Comparison of ENCODE assay signal across 30 mouse cellular contexts in the genomic region with DNA sequence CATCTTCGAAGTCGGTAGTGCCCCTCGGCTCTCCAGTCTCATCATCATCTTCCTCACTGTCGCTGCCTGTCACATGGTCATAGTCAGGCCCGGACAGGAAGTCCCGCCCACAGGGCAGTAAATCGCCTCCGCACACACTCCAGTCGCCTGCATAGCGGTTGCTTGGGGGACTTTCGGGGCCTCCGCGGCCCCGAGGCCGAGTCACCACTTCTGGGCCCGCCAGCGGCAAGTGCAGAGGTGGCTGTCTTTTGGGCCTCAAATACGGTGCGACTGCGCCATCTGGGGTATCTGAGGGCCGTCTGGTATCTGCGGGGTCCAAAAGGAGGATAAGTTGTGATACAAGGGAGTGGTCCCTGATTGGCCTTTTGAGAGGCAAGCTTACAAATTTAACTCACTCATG. TPM values are rescaled to one million over a fixed set of nuclear protein-coding genes. Genes with fewer than 3 reads are reported as not detected.
A peak's percentile ranks its signal among the peaks of the same experiment; 100 is the strongest.
DNase-seq lines count a peak whose midpoint lies in the region; ATAC-seq lines count a peak whose summit lies in the region.
"Had no signal": no experiment of that assay in that cellular context is flagged by ENCODE, and none has a peak within 500 bp of the region (broad histone marks: within the 10 kb centered on the region; RNA-seq: fewer than 3 reads in every experiment).

No protein-coding gene starts in this region.

- no peaks in the 10 kb centered on the region for H3K27me3 ChIP-seq in heart, embryonic 10.5 days (ENCODE audit: insufficient read depth, poor library complexity, severe bottlenecking)
- H3K27me3 ChIP-seq: embryonic facial prominence, embryonic 12.5 days; embryonic facial prominence, embryonic 15.5 days; hindbrain, embryonic 13.5 days; intestine, embryonic 15.5 days had no signal

- no peak overlapping the region for H3K4me3 ChIP-seq in heart, embryonic 10.5 days
- H3K4me3 ChIP-seq: embryonic facial prominence, embryonic 12.5 days; embryonic facial prominence, embryonic 15.5 days; gastrocnemius, adult 2 months; hindbrain, embryonic 10.5 days; hindbrain, embryonic 13.5 days; intestine, embryonic 15.5 days had no signal

- ATAC-seq in megakaryocyte progenitor cell, adult 5-6 weeks (replicated peaks; ENCODE audit: poor library complexity) = no peak
- ATAC-seq: forebrain, embryonic 14.5 days; forebrain, postnatal 0 days; hindbrain, embryonic 16.5 days; intestine, embryonic 15.5 days had no signal

- peaks cover 87% of the 10 kb centered on the region for H3K36me3 ChIP-seq in heart, embryonic 10.5 days

- peak; percentile 13 for DNase-seq in cerebellum, adult 11-12 months
- no peak for DNase-seq in cerebellum, postnatal 10 days
- peak; percentile 74 for DNase-seq in heart, embryonic 10.5 days (ENCODE audit: low spot score)
- no peak for DNase-seq in heart, postnatal 36 days
- peak; percentile 31 for DNase-seq in thymus, postnatal 4 days
- DNase-seq in thymus, postnatal 25 days = no peak
- DNase-seq in lung, adult 18-20 months = no peak
- DNase-seq: adrenal gland, postnatal 10 days; adrenal gland, postnatal 36 days; cerebellum, adult 8-10 months; forebrain, postnatal 0 days; gastrocnemius, adult 2 months; gastrocnemius, postnatal 14 days; heart, adult 18-20 months had no signal

- WGBS in heart, embryonic 10.5 days = 86% methylated on average over 22 of the region's 22 CpGs

- intact Hi-C loops in heart, postnatal 36 days (cut with DNase I) = loop anchor here (10.0 kb wide), 1 partner anchor 509 kb away; a partner anchor contains a TSS

- no peak overlapping the region for H3K27ac ChIP-seq in heart, embryonic 10.5 days
- H3K27ac ChIP-seq: embryonic facial prominence, embryonic 12.5 days; embryonic facial prominence, embryonic 15.5 days; gastrocnemius, adult 2 months; hindbrain, embryonic 10.5 days; hindbrain, embryonic 13.5 days; intestine, embryonic 15.5 days had no signal

- no peaks in the 10 kb centered on the region for H3K9me3 ChIP-seq in heart, embryonic 10.5 days
- H3K9me3 ChIP-seq: embryonic facial prominence, embryonic 12.5 days; embryonic facial prominence, embryonic 15.5 days; hindbrain, embryonic 10.5 days; hindbrain, embryonic 13.5 days; intestine, embryonic 15.5 days had no signal

- H3K4me1 ChIP-seq in heart, embryonic 10.5 days = peaks cover 9% of the 10 kb centered on the region
- H3K4me1 ChIP-seq: intestine, embryonic 15.5 days had no signal

RNA-seq across cellular contexts. Expression of a gene that starts 6.2 kb away (rescaled TPM):
- polyA plus RNA-seq in heart, embryonic 10.5 days (2016; fragmentation: Nextera tagmentation; extraction: Ambion mirVana) = 12.2 and 13.3 TPM in 2 replicates
- 10 to 100 TPM; 12.0 to 15.2 TPM for total RNA-seq in heart, postnatal 36 days (2021)
- total RNA-seq in megakaryocyte progenitor cell, adult 5-6 weeks (2015) = 0.73 and 1.3 TPM in 2 replicates
- total RNA-seq in megakaryocyte progenitor cell, adult 5-6 weeks (2017) = 0.54 and 0.78 TPM in 2 replicates

RNA-seq across cellular contexts. Expression of a gene that starts 11.5 kb away (rescaled TPM):
- 41.3 and 43.1 TPM in 2 replicates for polyA plus RNA-seq in heart, embryonic 10.5 days (2016; fragmentation: Nextera tagmentation; extraction: Ambion mirVana)
- total RNA-seq in heart, postnatal 36 days (2021) = 10 to 100 TPM; 42.3 to 42.7 TPM
- total RNA-seq in megakaryocyte progenitor cell, adult 5-6 weeks (2015) = 23.1 and 26.9 TPM in 2 replicates
- total RNA-seq in megakaryocyte progenitor cell, adult 5-6 weeks (2017) = 9.1 and 9.6 TPM in 2 replicates

RNA-seq across cellular contexts. Expression of a gene that starts 32.3 kb away (rescaled TPM):
- polyA plus RNA-seq in heart, embryonic 10.5 days (2016; fragmentation: Nextera tagmentation; extraction: Ambion mirVana) = not detected in 2 replicates
- total RNA-seq in heart, postnatal 36 days (2021) = not detected
- total RNA-seq in megakaryocyte progenitor cell, adult 5-6 weeks (2015) = not detected in 2 replicates
- total RNA-seq in megakaryocyte progenitor cell, adult 5-6 weeks (2017) = not detected in 2 replicates
- total RNA-seq: adrenal gland, adult 18-20 months; adrenal gland, postnatal 10 days; adrenal gland, postnatal 36 days; common myeloid progenitor, adult 5-6 weeks; ES-E14; forebrain, postnatal 0 days; gastrocnemius, adult 2 months; gastrocnemius, postnatal 14 days; gastrocnemius, postnatal 4 days; heart, adult 18-20 months; heart, postnatal 25 days had no signal
- polyA plus RNA-seq: embryonic facial prominence, embryonic 12.5 days; forebrain, embryonic 11.5 days; forebrain, embryonic 14.5 days; forebrain, postnatal 0 days; heart, embryonic 14.5 days; heart, postnatal 0 days; hindbrain, embryonic 10.5 days; hindbrain, embryonic 13.5 days; hindbrain, embryonic 16.5 days; intestine, embryonic 15.5 days had no signal

Comparison
In these comparisons a context has a peak if more than half of its experiments do, and no peak if none do; other contexts are left out.
1. DNase-seq: peak in cerebellum, adult 11-12 months (single experiment), heart, embryonic 10.5 days (single experiment) and thymus, postnatal 4 days (single experiment); none in cerebellum, postnatal 10 days (0 of 2), heart, postnatal 36 days (0 of 2), thymus, postnatal 25 days (single experiment) and lung, adult 18-20 months (0 of 2).
2. RNA of a gene that starts 6.2 kb away (total RNA-seq): 12.0 to 15.2 TPM in heart, postnatal 36 days; 0.54 to 1.3 TPM in megakaryocyte progenitor cell, adult 5-6 weeks; every median in the first group is over 4 times any median in the second.